Mouse (Mus musculus) embryonic facial prominence, embryonic 15.5 days (tissue): Measurements from ENCODE around the gene Samd8. TPM values are rescaled to one million over a fixed set of nuclear protein-coding genes. Genes with fewer than 3 reads are reported as not detected.

Experiments used
- ATAC-seq: fragments of 200-750 bp; cut with Nextera tagmentation; 2 replicates; pipeline ENCODE4 v1.8.0; 2017; ENCODE audit warnings: low read depth, moderate TSS enrichment; ENCODE audit not compliant: insufficient number of reproducible peaks, low FRiP score, low TSS enrichment
- H3K27ac ChIP-seq: fragments of 300-500 bp; sonication (generic); replicated peaks from 2 replicates; pipeline ENCODE4 v1.5.1; 2015; ENCODE audit warnings: mild to moderate bottlenecking, inconsistent platforms
- H3K27me3 ChIP-seq: fragments of 300-500 bp; sonication (generic); 2 replicates; pipeline ENCODE4 v1.6.1; 2015; ENCODE audit warnings: inconsistent platforms
- H3K36me3 ChIP-seq: fragments of 300-500 bp; sonication (generic); 2 replicates; pipeline ENCODE4 v1.6.1; 2015; ENCODE audit warnings: mild to moderate bottlenecking, inconsistent platforms
- H3K4me1 ChIP-seq: fragments of 300-500 bp; sonication (generic); 2 replicates; pipeline ENCODE4 v1.6.1; 2015; ENCODE audit warnings: inconsistent platforms
- H3K4me2 ChIP-seq: fragments of 300-500 bp; sonication (generic); replicated peaks from 2 replicates; pipeline ENCODE4 v1.6.1; 2015; ENCODE audit warnings: mild to moderate bottlenecking, inconsistent platforms
- H3K4me3 ChIP-seq: fragments of 300-500 bp; sonication (generic); replicated peaks from 2 replicates; pipeline ENCODE4 v1.5.1; 2015; ENCODE audit warnings: mild to moderate bottlenecking, inconsistent platforms
- H3K9ac ChIP-seq: fragments of 300-500 bp; sonication (generic); 2 replicates; pipeline ENCODE4 v1.6.1; 2015; ENCODE audit warnings: inconsistent platforms
- H3K9me3 ChIP-seq: fragments of 300-500 bp; sonication (generic); replicated peaks from 2 replicates; pipeline ENCODE4 v1.6.1; 2016; ENCODE audit warnings: inconsistent platforms
- WGBS: fragments of 180-500 bp; shearing (Covaris S2); methylation state at CpG from one replicate; pipeline ENCODE4 v1.1.7; 2015; 5-methylcytosine and 5-hydroxymethylcytosine counted together
- polyA plus RNA-seq: library from polyadenylated mRNA; unstranded; fragments of >200 nt; fragmentation: Nextera tagmentation; extraction: Ambion mirVana; gene quantifications from 2 replicates; pipeline ENCODE4 v1.2.1, GENCODE M21; 2015

Gene Samd8
- polyA plus RNA-seq, 1 experiment from 2014 or later: 11.8 TPM

GRCm38 (mm10) chr14:21746846-21747245 is 3.5 kb upstream of the Samd8 start:
- no peak overlapping the region for H3K4me3 ChIP-seq
- H3K4me2 ChIP-seq: no peak overlapping the region
- no peaks in the 10 kb centered on the region for H3K27me3 ChIP-seq
- H3K36me3 ChIP-seq: no peaks in the 10 kb centered on the region
- no peak overlapping the region for H3K9ac ChIP-seq
- WGBS: 84% methylated on average over 2 of the region's 2 CpGs
- peaks cover 10% of the 10 kb centered on the region for H3K4me1 ChIP-seq
- H3K9me3 ChIP-seq: no peaks in the 10 kb centered on the region
- no peak for ATAC-seq
- H3K27ac ChIP-seq: no peak overlapping the region

GRCm38 (mm10) chr14:21747436-21748141 is 2.7 kb upstream of the Samd8 start:
- H3K9me3 ChIP-seq: no peaks in the 10 kb centered on the region
- H3K4me3 ChIP-seq: no peak overlapping the region
- no peak overlapping the region for H3K9ac ChIP-seq
- H3K4me2 ChIP-seq: no peak overlapping the region
- H3K36me3 ChIP-seq: no peaks in the 10 kb centered on the region
- H3K4me1 ChIP-seq: peaks cover 15% of the 10 kb centered on the region
- WGBS: 72% methylated on average over 14 of the region's 14 CpGs
- no peaks in the 10 kb centered on the region for H3K27me3 ChIP-seq
- H3K27ac ChIP-seq: no peak overlapping the region
- no peak for ATAC-seq

GRCm38 (mm10) chr14:21748142-21748870 is 2.0 kb upstream of the Samd8 start:
- no peak for ATAC-seq
- H3K4me2 ChIP-seq: no peak overlapping the region
- no peaks in the 10 kb centered on the region for H3K36me3 ChIP-seq
- H3K27ac ChIP-seq: no peak overlapping the region
- H3K9ac ChIP-seq: no peak overlapping the region
- no peaks in the 10 kb centered on the region for H3K9me3 ChIP-seq
- H3K4me3 ChIP-seq: no peak overlapping the region
- no peaks in the 10 kb centered on the region for H3K27me3 ChIP-seq
- peaks cover 18% of the 10 kb centered on the region for H3K4me1 ChIP-seq
- WGBS: 36% methylated on average over 15 of the region's 15 CpGs

GRCm38 (mm10) chr14:21750881-21751542 is 681 bp downstream of the Samd8 start, which contains the start of gene Dusp13:
Gene Dusp13 (minus strand): TSS chr14:21751181.
- H3K4me1 ChIP-seq: peaks cover 21% of the 10 kb centered on the region

GRCm38 (mm10) chr14:21752411-21752810 is 2.1 kb downstream of the Samd8 start:
- Histone ChIP-seq H3K27ac (no peak overlapping the region), H3K36me3 (no peaks in the 10 kb centered on the region), H3K9ac (no peak overlapping the region), H3K4me3 (no peak overlapping the region), H3K4me2 (no peak overlapping the region), H3K4me1 (peaks cover 21% of the 10 kb centered on the region), H3K27me3 (no peaks in the 10 kb centered on the region), H3K9me3 (no peaks in the 10 kb centered on the region)
- 87% methylated on average over 3 of the region's 3 CpGs for WGBS
- no peak for ATAC-seq

More at GRCm38 (mm10) chr14:21750881-21751542, 681 bp downstream of the Samd8 start, which contains the start of gene Dusp13:
- H3K9ac ChIP-seq: peak within 1 kb of the TSS; percentile 87
- peak within 1 kb of the TSS; percentile 99 for H3K4me3 ChIP-seq
- H3K4me2 ChIP-seq: peak within 1 kb of the TSS; percentile 83
- H3K27me3 ChIP-seq: no peaks in the 10 kb centered on the region
- H3K27ac ChIP-seq: peak within 1 kb of the TSS; percentile 81
- ATAC-seq: peak; percentile 66
- H3K36me3 ChIP-seq: no peaks in the 10 kb centered on the region
- WGBS: 0% methylated on average over 26 of the region's 26 CpGs
- H3K9me3 ChIP-seq: no peaks in the 10 kb centered on the region

GRCm38 (mm10) chr14:21753367-21753766 is 3.0 kb downstream of the Samd8 start:
- H3K4me1 ChIP-seq: peaks cover 21% of the 10 kb centered on the region
- 78% methylated on average over 4 of the region's 4 CpGs for WGBS
- no peak for ATAC-seq

GRCm38 (mm10) chr14:21761560-21761959 is 11.2 kb downstream of the Samd8 start:
- ATAC-seq: no peak
- Histone ChIP-seq H3K4me1 (no peaks in the 10 kb centered on the region), H3K9me3 (no peaks in the 10 kb centered on the region), H3K27ac (no peak overlapping the region), H3K4me2 (no peak overlapping the region), H3K9ac (no peak overlapping the region), H3K27me3 (no peaks in the 10 kb centered on the region), H3K36me3 (no peaks in the 10 kb centered on the region), H3K4me3 (no peak overlapping the region)
- 71% methylated on average over 9 of the region's 9 CpGs for WGBS

More at GRCm38 (mm10) chr14:21753367-21753766, 3.0 kb downstream of the Samd8 start:
- H3K27me3 ChIP-seq: no peaks in the 10 kb centered on the region
- no peak overlapping the region for H3K4me2 ChIP-seq
- H3K27ac ChIP-seq: no peak overlapping the region
- no peak overlapping the region for H3K4me3 ChIP-seq
- H3K9ac ChIP-seq: no peak overlapping the region
- H3K36me3 ChIP-seq: no peaks in the 10 kb centered on the region
- no peaks in the 10 kb centered on the region for H3K9me3 ChIP-seq

- Histone ChIP-seq H3K9me3 (no peaks in the 10 kb centered on the region), H3K4me2 (no peak overlapping the region), H3K9ac (no peak overlapping the region), H3K27me3 (no peaks in the 10 kb centered on the region), H3K4me1 (0 out of 2 replicates have a peak, but pooled peaks cover 9% of the 10 kb centered on the region), H3K27ac (no peak overlapping the region), H3K36me3 (no peaks in the 10 kb centered on the region), H3K4me3 (no peak overlapping the region)
- WGBS: 91% methylated on average over 3 of the region's 3 CpGs
- no peak for ATAC-seq
Measured at GRCm38 (mm10) chr14:21763736-21764135, 13.4 kb downstream of the Samd8 start.

GRCm38 (mm10) chr14:21764646-21765045 is 14.3 kb downstream of the Samd8 start:
- Histone ChIP-seq H3K27ac (no peak overlapping the region), H3K4me1 (peaks cover 16% of the 10 kb centered on the region; the same call in 1 of the 2 replicates), H3K9me3 (no peaks in the 10 kb centered on the region), H3K4me3 (no peak overlapping the region), H3K36me3 (no peaks in the 10 kb centered on the region), H3K27me3 (no peaks in the 10 kb centered on the region), H3K9ac (no peak overlapping the region), H3K4me2 (no peak overlapping the region)
- ATAC-seq: no peak
- WGBS: 81% methylated on average over 6 of the region's 6 CpGs

GRCm38 (mm10) chr14:21765754-21766397 is 15.5 kb downstream of the Samd8 start:
- H3K4me3 ChIP-seq: no peak overlapping the region
- peaks cover 16% of the 10 kb centered on the region; the same call in 1 of the 2 replicates for H3K4me1 ChIP-seq
- no peaks in the 10 kb centered on the region for H3K27me3 ChIP-seq
- no peak overlapping the region for H3K27ac ChIP-seq
- H3K4me2 ChIP-seq: no peak overlapping the region
- no peaks in the 10 kb centered on the region for H3K9me3 ChIP-seq
- H3K9ac ChIP-seq: no peak overlapping the region
- no peaks in the 10 kb centered on the region for H3K36me3 ChIP-seq
- WGBS: 73% methylated on average over 7 of the region's 7 CpGs
- ATAC-seq: no peak
